Mouse (Mus musculus) adipocyte (in vitro differentiated cells): Measurements from ENCODE around the gene Ints3.

Experiments
- DNase-seq: peaks from one replicate; pipeline ENCODE4 v3.0.0-alpha.2; 2016; ENCODE audit warnings: low spot score

The Ints3 gene

GRCm38 (mm10) chr3:90445417-90446200 lies 12.2 kb upstream of the Ints3 start:
- peak; percentile 50 for DNase-seq

DNA sequence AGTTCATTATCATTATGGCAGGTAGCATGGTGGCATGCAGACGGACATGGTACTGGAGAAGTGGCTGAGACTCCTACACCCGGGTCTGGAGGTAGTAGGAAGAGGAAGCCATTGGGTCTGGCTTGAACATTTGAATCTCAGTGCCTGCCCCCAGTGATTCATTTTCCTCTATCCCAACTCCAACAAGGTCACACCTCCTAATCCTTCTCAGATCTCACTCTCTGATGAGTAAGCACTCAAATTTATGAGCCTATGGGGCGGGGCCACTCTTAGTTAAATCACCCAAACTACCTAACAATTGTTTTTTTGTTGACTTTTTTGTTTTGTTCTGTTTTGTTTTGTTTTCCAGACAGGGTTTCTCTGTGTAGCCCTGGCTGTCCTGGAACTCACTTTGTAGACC lies 10.6 kb upstream of the Ints3 start:
- no peak for DNase-seq

DNA sequence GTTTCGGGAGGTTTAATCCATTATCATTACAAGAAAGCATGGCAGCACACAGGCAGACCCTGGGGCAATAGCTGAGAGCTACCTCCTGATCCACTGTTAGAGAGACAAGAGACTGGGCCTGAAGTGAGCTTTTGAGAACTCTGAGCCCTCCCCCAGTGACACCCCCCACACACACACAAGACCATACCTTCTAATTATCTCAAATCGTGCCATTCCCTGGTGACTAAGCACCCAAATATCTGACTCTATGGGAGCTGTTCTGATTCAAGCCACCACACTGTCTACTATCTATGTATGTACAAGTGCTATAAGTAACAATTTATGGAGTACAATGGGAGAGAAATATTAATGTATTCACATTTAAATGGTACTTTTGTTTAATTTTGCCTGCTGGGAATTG lies 7.3 kb upstream of the Ints3 start:
- DNase-seq, result no peak

GRCm38 (mm10) chr3:90437131-90437530 lies 3.7 kb upstream of the Ints3 start:
- DNase-seq, result no peak

DNA sequence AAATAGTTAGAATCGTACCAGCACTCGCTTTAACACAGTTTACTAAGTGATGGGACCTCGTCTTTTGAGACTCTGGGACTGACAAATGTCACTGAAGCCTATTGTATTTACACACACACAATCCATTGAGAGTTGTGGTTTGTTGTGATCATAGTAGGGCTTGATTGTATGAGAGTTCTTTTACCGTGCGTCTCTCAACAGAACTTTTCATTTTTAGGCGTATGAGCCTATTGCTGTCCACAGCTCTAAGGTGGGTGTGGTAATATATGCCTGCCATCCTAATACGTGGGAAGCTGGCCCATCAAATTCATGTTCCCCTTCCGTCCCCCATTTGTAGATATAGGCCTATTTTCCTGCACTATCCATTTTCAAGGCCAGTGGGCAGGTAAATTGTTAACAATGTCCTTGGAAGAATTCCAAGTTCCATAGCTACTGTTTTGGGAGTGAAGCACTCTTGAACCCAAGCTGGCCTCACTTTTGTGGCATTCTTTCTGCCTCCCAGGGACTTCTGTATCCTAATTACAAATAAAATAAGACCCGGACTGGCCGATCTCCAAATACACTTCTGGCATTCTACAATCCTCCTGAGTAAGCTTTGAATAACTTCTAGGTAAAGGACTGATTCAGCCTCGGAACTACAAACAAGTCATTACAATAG lies 780 bp upstream of the Ints3 start:
- DNase-seq, result no peak

DNA sequence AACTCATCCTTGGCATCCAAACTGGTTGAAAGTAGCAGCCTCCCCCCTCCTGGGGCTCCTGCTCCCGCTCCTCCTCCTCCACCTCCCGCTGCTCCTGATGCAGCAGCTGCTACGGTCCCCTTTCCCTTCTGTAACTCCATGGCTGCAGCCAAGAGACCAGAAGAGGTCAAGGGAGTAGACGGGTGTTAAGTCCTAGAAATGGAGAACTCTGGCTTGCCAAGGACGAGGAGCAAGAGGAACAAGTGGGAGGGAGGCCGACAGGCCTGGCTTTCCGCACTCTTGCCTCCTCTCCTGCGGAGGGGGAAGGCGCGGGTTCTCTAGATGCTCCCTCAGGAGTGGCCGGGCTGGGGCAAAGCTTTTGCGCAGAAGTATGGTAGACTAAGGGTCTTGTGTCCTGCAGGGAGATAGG lies 607 bp downstream of the Ints3 start:
- no peak for DNase-seq

DNA sequence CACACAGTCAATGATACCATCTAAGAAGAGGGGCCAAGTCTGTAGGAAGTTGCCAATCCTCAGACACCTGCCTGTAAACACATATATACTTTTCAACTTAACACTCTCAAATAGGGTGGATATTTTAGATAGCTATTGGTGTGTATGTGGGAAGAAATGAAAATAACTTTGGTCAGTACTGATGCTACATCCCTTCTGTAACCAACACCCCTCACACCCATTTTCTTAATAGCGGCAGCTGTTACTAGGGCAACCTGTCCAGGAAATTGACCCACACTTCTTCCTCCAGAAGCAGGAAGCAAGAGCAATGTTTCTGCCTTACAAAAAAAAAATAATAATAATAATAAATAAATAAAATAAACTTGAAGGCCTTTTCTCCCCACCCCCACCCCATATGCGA lies 1.1 kb downstream of the Ints3 start:
- DNase-seq, result no peak

- no peak for DNase-seq
These were observed 3.8 kb downstream of the Ints3 start for GRCm38 (mm10) chr3:90429576-90429975.

DNA sequence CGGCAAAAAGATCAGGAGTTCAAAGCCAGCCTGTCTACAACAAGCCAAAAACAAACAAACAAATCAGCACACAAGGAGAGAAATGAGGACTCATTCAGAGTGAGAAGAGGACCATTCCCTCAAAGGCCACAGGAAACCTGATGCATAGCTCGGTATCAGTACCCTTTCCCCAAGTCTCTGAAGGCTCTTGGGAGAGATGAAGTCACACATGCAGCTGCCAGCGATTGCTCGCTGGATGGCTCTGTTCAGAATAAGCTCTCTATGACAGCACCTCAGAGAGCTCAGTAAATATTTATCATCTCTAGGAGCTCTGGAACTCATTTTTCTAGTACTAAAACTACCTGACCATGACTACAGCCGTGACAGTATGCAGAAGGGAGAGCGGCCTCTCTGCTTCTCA lies 5.2 kb downstream of the Ints3 start:
- DNase-seq, result peak; percentile 80

- DNase-seq, result peak; percentile 81
These were observed 5.8 kb downstream of the Ints3 start for GRCm38 (mm10) chr3:90427574-90427973.

DNA sequence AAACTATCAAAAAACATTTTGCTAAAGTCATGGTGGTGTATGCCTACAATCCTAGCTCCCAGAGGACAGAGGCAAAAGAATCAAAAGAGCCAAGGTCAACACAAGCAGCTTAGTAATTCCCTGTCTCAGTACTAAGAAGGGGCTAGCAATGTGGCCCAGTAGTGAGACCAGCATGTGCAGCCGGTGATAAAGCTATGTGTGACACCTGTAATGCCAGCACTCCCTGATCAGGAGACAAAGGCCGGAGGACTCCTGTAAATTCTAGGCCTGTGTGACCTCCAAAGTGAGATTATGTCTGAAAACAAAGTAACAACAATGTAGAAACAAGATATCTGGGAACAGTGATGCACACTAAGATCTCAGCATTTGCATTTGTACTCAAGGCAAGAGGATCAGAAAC lies 7.9 kb downstream of the Ints3 start:
- no peak for DNase-seq

- DNase-seq, result no peak
These were observed 9.9 kb downstream of the Ints3 start for GRCm38 (mm10) chr3:90423549-90423948.

- DNase-seq, result peak; percentile 26
These were observed 12.7 kb downstream of the Ints3 start for GRCm38 (mm10) chr3:90420696-90421095.

- DNase-seq, result no peak
These were observed 20.4 kb downstream of the Ints3 start for GRCm38 (mm10) chr3:90413011-90413396.

DNA sequence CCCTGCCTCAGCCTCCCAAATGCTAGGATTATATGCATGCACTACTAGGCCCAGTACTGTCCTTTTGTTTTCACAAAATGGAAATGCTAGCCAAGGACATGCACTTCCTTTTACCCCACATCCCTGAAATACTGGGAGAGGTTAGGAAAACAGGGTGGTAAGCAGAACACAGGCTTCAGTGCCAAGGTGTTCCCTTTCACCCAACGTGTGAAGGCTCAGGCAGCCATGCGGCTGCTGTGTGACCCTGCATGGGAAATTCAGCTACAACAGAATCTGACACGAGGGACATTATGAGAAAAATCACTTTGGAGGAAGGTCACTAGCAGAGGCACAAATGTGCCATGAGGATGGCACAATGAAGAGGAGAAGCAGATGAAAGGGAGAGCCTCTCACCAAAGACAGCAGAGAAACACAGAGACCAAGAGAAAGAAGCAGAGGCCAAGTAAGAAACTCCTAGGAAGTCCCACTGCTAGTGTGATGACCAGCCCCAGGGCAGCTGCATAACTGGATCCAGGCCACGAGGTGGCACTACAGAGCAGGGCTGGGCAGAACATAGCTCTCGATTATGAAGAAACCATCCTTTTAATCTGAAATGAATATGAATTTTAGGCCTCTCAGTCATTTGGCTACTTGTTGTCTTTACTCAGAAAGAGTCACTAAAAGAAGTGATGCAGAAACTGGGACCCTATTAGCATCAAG lies 21.0 kb downstream of the Ints3 start:
- DNase-seq, result peak; percentile 83

GRCm38 (mm10) chr3:90408721-90409120 lies 24.7 kb downstream of the Ints3 start:
- DNase-seq, result no peak

DNA sequence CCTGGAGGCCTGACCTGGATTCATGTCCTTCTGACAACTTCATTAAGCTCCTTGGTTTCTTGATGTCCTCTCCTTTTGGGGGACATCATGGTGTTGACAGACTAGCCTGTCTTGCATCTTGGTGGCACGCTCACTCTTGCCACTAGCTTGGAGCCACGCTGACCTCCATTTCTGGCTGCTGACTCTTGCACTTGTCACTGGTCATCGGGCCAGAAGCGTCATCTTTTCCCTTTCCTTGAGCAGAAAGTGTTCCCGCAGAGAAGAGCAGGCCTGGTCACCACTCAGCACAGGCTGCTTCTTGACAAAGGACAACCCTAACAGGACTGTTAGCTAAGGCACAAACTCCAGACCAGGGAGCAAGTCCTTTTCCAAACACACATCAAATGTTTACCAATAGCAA lies 27.0 kb downstream of the Ints3 start:
- DNase-seq, result no peak

DNA sequence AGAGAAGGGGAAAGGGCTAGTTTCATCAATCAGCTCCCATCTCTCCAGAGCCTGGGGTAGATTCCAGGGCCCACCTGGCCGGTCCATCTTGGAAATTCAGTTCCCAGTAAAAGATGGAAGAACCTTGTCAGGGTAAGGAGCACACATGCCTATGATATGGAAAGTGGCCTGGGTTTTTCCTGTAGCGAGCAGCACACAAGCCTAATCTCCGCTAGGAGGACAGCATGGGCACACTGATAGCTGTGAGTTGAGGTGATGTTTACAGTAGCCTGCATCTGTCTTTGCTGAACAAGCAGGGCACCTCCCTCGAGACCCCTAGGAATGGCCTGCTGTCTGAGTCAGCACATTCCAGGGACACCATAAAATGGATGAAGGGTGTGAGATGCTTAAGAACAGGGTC lies 28.8 kb downstream of the Ints3 start:
- DNase-seq, result no peak

DNA sequence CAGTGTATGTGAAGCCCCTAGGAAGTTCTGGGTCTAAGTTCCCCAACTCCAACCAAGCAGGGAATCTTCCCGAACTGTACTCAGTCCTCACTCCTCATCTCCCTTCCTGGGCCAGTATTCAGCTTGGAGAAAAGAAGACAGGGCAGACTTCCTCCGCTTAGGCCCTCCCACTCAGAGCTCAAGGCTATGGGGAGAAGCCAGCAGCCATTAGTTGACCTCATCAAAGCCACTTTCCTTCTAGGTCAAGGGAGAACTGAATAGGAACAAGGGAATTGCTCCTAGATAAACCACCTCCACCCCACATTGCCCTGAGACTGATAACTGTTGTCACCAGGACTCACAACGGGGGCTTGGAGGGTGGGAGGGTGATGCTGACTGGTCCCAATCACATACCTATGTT lies 29.3 kb downstream of the Ints3 start:
- DNase-seq, result no peak

- DNase-seq, result no peak
These were observed 32.4 kb downstream of the Ints3 start for GRCm38 (mm10) chr3:90400993-90401392.

- DNase-seq, result no peak
These were observed 37.8 kb downstream of the Ints3 start for GRCm38 (mm10) chr3:90395629-90396028.

GRCm38 (mm10) chr3:90392661-90393060 lies 40.8 kb downstream of the Ints3 start:
- no peak for DNase-seq

- DNase-seq, result no peak
These were observed 41.5 kb downstream of the Ints3 start for GRCm38 (mm10) chr3:90391941-90392340.
